Mouse (Mus musculus): ENCODE data around the gene Apoc1.

DNA sequence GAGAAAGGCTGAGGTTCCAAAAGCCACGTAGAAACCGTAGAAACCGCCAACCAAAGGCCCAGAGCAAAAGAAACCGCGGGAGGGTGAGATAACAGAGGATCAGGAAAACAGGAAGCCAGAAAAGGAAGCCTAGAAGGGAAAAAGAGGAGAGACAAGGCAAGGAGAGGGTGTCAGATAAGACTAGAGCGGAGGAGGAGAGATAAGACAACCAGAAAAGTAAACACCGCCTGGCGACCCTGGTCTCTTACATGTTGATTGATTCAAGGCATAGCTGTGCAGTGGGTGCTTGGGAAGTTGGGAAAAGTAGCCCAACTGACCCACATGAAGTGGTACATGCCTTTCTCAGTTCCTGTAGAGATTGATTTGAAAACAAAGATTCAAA lies 2.7 kb upstream of the Apoc1 start:
- TF ChIP-seq CTCF (IDR thresholded peaks at IDR 0.05; ENCODE audit: low read depth) = no peak
- TF ChIP-seq EP300 (IDR thresholded peaks at IDR 0.05; ENCODE audit: low read depth) = no peak
